Mouse (Mus musculus): ENCODE measurements around the gene Prr23a1. TPM values are rescaled to one million over a fixed set of nuclear protein-coding genes. Genes with fewer than 3 reads are reported as not detected.

Prr23a1 gene
- polyA plus RNA-seq (2017; shearing (Covaris generic)), result not detected

DNA sequence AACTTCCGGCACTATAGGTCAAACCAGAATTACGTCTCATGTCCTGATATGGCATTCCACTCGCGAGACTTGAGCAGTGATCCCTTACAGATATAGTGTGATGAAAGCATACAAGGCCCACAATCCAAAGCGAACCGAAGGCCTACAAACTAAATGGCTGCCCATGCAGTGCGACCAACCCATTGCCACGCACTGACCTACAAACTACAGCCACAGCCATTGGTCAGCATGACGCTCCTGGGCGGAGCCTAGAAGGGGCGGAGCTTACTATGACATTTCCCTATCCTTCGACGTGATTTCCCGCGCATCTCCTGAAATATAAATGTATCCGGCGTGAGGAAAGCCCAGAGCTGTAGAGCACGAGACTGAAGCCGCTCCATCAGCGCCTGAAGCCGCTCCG, at the start of gene Prr23a1:
TSS of gene Prr23a1 (plus strand) at position 387 of the 400 bp plus-strand sequence.

DNA sequence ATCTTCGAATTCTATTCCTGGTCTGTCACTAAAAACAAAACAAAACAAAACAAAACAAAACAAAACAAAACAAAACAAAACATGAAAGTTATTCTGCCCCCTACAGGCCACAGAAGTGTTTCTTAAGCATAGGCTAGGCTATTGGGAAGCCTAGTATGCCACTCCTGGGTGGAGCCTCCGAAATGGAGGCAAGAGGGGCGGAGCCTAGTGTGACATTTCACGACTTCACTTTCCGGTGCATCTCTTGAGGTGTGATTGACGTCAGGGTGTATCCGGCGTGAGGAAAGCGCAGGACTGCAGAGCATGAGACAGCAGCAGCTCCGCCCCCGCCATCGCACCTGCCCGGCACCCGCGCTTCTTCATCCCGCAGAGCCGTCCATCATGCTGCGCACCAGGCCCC, 13.9 kb downstream of the Prr23a1 start, which contains the start of gene Prr23a2:
TSS of gene Prr23a2 (plus strand) at position 285 of the 400 bp plus-strand sequence.

DNA sequence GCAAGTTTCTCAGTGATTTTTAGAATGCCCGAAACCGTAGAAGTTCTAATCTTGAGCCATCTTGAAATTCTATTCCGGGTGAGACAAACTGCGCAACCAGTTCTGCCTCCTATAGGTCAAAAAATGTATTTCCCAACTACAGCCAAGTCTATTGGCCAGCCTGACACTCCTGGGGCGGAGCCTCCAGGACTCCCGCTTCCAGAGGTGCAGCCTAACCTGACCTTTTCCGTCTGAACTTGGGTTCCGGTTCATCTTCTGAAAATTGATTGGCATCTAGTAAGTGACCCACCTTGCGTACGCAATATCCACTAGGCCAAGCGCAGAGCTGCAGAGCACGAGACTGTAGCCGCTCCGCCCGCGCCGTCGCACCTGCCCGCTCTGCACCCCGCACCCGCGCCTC, 22.3 kb downstream of the Prr23a1 start, which contains the start of gene Prr23a3:
TSS of gene Prr23a3 (plus strand) at position 197 of the 400 bp plus-strand sequence.

Other genes starting within 250 kb of the Prr23a1 start
- 11.4 TPM for gene Mrps22, start 240.8 kb upstream of the Prr23a1 start, polyA plus RNA-seq (2017; shearing (Covaris generic))
- not detected for gene Prr23a2, start 14.0 kb downstream of the Prr23a1 start, polyA plus RNA-seq (2017; shearing (Covaris generic))
- gene Prr23a3, start 22.3 kb downstream of the Prr23a1 start, polyA plus RNA-seq (2017; shearing (Covaris generic)), result not detected
- not detected for gene 7420426K07Rik, start 60.6 kb downstream of the Prr23a1 start, polyA plus RNA-seq (2017; shearing (Covaris generic))
- gene Foxl2, start 112.8 kb downstream of the Prr23a1 start, polyA plus RNA-seq (2017; shearing (Covaris generic)), result 0.11 TPM
- 40.7 TPM for gene Faim, start 143.9 kb downstream of the Prr23a1 start, polyA plus RNA-seq (2017; shearing (Covaris generic))
- gene Gm1123, start 193.2 kb downstream of the Prr23a1 start, polyA plus RNA-seq (2017; shearing (Covaris generic)), result not detected

All from effector memory CD4-positive, alpha-beta T cell, adult 7 months (primary cell).